Mouse (Mus musculus): ENCODE results near the gene Mblac1. TPM values are rescaled to one million over a fixed set of nuclear protein-coding genes. Genes with fewer than 3 reads are reported as not detected.

Mblac1 gene
- polyA plus RNA-seq, 1 experiment: 1.4 TPM

DNA sequence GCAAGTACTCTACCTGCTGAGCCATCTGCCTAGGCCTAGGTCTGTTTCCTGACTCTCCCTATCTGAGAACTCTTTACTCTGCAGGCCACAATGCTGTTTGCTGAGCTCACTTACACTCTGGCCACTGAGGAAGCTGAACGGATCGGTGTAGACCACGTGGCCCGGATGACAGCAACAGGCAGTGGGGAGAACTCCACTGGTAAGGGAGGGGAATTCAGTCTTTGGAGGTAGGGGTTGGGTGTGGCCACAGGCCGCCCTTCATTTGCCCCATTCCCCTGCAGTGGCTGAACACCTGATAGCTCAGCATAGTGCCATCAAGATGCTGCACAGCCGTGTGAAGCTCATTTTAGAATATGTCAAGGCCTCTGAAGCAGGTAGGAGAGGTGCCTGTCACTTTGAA is 31.1 kb upstream of the Mblac1 start:
- no peak overlapping the region for H3K9ac ChIP-seq (ENCODE audit: low read depth, poor library complexity, severe bottlenecking)
- no peaks in the 10 kb centered on the region for H3K4me1 ChIP-seq (ENCODE audit: control insufficient read depth, insufficient read depth, low read length)
- peak overlapping the region; percentile 64 for H3K27ac ChIP-seq (ENCODE audit: insufficient read depth, low read length)
- TF ChIP-seq POLR2A (IDR thresholded peaks at IDR 0.05; ENCODE audit: insufficient read depth, low read length) (no peak), CTCF (IDR thresholded peaks at IDR 0.05; ENCODE audit: low read depth, low read length) (no peak), EP300 (IDR thresholded peaks at IDR 0.05; ENCODE audit: insufficient read depth, low read depth, low read length) (0 out of 2 replicates have a peak, but pooled peaks have one; percentile 4)
- H3K4me3 ChIP-seq (ENCODE audit: low read depth, low read length): no peak overlapping the region
- H3K27me3 ChIP-seq (ENCODE audit: control insufficient read depth, insufficient read depth, low read length, poor library complexity, severe bottlenecking): no peaks in the 10 kb centered on the region
- H3K36me3 ChIP-seq (ENCODE audit: control insufficient read depth, insufficient read depth, low read length, poor library complexity, severe bottlenecking): peaks cover 51% of the 10 kb centered on the region
- no peaks in the 10 kb centered on the region for H3K9me3 ChIP-seq (replicated peaks; ENCODE audit: control insufficient read depth, insufficient read depth, low read length, poor library complexity, severe bottlenecking)

DNA sequence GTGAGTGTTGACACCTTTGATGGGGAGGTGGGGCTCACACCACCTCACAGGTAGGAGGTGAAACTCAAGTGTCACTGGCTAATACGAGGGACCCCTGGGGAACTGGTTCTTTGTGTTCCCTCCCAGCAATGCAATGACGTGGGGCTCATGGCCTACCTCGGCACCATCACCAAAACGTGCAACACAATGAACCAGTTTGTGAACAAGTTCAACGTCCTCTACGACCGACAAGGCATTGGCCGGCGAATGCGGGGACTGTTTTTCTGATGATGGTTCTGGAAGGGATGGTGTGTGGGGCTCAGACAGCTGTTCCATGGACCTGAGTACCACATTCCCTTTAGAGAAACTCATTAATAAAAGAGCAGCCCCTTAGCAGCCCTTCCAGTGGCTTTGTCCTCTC is 30.5 kb upstream of the Mblac1 start:
- no peak overlapping the region for H3K4me3 ChIP-seq (ENCODE audit: low read depth, low read length)
- peaks cover 56% of the 10 kb centered on the region for H3K36me3 ChIP-seq (ENCODE audit: control insufficient read depth, insufficient read depth, low read length, poor library complexity, severe bottlenecking)
- peak overlapping the region; percentile 64 for H3K27ac ChIP-seq (ENCODE audit: insufficient read depth, low read length)
- H3K9ac ChIP-seq (ENCODE audit: low read depth, poor library complexity, severe bottlenecking): no peak overlapping the region
- peaks cover 2% of the 10 kb centered on the region for H3K4me1 ChIP-seq (ENCODE audit: control insufficient read depth, insufficient read depth, low read length)
- H3K27me3 ChIP-seq (ENCODE audit: control insufficient read depth, insufficient read depth, low read length, poor library complexity, severe bottlenecking): no peaks in the 10 kb centered on the region
- TF ChIP-seq EP300 (IDR thresholded peaks at IDR 0.05; ENCODE audit: insufficient read depth, low read depth, low read length) (no peak), CTCF (IDR thresholded peaks at IDR 0.05; ENCODE audit: low read depth, low read length) (no peak), POLR2A (IDR thresholded peaks at IDR 0.05; ENCODE audit: insufficient read depth, low read length) (no peak)
- H3K9me3 ChIP-seq (replicated peaks; ENCODE audit: control insufficient read depth, insufficient read depth, low read length, poor library complexity, severe bottlenecking): no peaks in the 10 kb centered on the region

DNA sequence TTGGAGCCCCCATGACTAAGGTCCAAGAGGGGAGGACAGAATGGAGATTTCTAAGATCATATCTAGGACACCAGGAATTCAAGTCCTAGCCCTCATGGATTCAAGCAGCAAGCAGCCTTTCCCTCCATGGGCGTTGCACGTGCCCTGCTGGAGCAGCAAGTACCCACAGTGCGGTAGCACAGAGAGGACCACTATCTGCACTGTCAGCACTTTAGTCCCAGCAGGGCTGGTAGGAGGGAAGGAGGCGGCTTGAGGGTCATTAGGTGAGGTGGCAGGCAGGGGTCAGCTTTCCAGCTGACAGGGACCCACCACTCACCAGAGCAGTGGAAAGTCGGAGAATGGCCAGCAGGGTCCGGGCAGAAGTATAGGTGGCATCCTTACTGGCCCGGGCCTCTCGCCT is 28.5 kb upstream of the Mblac1 start:
- no peak for TF ChIP-seq CTCF (IDR thresholded peaks at IDR 0.05; ENCODE audit: low read depth, low read length)
- TF ChIP-seq POLR2A (IDR thresholded peaks at IDR 0.05; ENCODE audit: insufficient read depth, low read length): no peak
- no peak for TF ChIP-seq EP300 (IDR thresholded peaks at IDR 0.05; ENCODE audit: insufficient read depth, low read depth, low read length)
- Histone ChIP-seq H3K27ac (ENCODE audit: insufficient read depth, low read length) (peak overlapping the region; percentile 64), H3K4me1 (ENCODE audit: control insufficient read depth, insufficient read depth, low read length) (peaks cover 2% of the 10 kb centered on the region), H3K9me3 (replicated peaks; ENCODE audit: control insufficient read depth, insufficient read depth, low read length, poor library complexity, severe bottlenecking) (no peaks in the 10 kb centered on the region), H3K4me3 (ENCODE audit: low read depth, low read length) (no peak overlapping the region), H3K27me3 (ENCODE audit: control insufficient read depth, insufficient read depth, low read length, poor library complexity, severe bottlenecking) (no peaks in the 10 kb centered on the region), H3K36me3 (ENCODE audit: control insufficient read depth, insufficient read depth, low read length, poor library complexity, severe bottlenecking) (peaks cover 71% of the 10 kb centered on the region), H3K9ac (ENCODE audit: low read depth, poor library complexity, severe bottlenecking) (no peak overlapping the region)

GRCm38 (mm10) chr5:138170936-138171561 is 23.1 kb upstream of the Mblac1 start:
- Histone ChIP-seq H3K9ac (ENCODE audit: low read depth, poor library complexity, severe bottlenecking) (peak overlapping the region; percentile 94), H3K9me3 (replicated peaks; ENCODE audit: control insufficient read depth, insufficient read depth, low read length, poor library complexity, severe bottlenecking) (no peaks in the 10 kb centered on the region), H3K36me3 (ENCODE audit: control insufficient read depth, insufficient read depth, low read length, poor library complexity, severe bottlenecking) (peaks cover 41% of the 10 kb centered on the region), H3K27ac (ENCODE audit: insufficient read depth, low read length) (peak overlapping the region; percentile 77), H3K27me3 (ENCODE audit: control insufficient read depth, insufficient read depth, low read length, poor library complexity, severe bottlenecking) (no peaks in the 10 kb centered on the region), H3K4me1 (ENCODE audit: control insufficient read depth, insufficient read depth, low read length) (peaks cover 2% of the 10 kb centered on the region), H3K4me3 (ENCODE audit: low read depth, low read length) (peak overlapping the region; percentile 94)
- TF ChIP-seq POLR2A (IDR thresholded peaks at IDR 0.05; ENCODE audit: insufficient read depth, low read length) (no peak), CTCF (IDR thresholded peaks at IDR 0.05; ENCODE audit: low read depth, low read length) (no peak), EP300 (IDR thresholded peaks at IDR 0.05; ENCODE audit: insufficient read depth, low read depth, low read length) (peak; percentile 20; the same call in 1 of the 2 replicates)

GRCm38 (mm10) chr5:138171695-138172491 is 22.2 kb upstream of the Mblac1 start, which contains the start of the genes Ap4m1 and Mcm7:
TSS of gene Ap4m1 (plus strand) at chr5:138172002.
TSS of gene Mcm7 (minus strand) at chr5:138172422.
- Histone ChIP-seq H3K4me3 (ENCODE audit: low read depth, low read length) (peak within 1 kb of the TSS; percentile 94), H3K27me3 (ENCODE audit: control insufficient read depth, insufficient read depth, low read length, poor library complexity, severe bottlenecking) (no peaks in the 10 kb centered on the region), H3K27ac (ENCODE audit: insufficient read depth, low read length) (peak within 1 kb of the TSS; percentile 77), H3K9ac (ENCODE audit: low read depth, poor library complexity, severe bottlenecking) (peak within 1 kb of the TSS; percentile 94), H3K4me1 (ENCODE audit: control insufficient read depth, insufficient read depth, low read length) (peaks cover 2% of the 10 kb centered on the region), H3K36me3 (ENCODE audit: control insufficient read depth, insufficient read depth, low read length, poor library complexity, severe bottlenecking) (peaks cover 32% of the 10 kb centered on the region), H3K9me3 (replicated peaks; ENCODE audit: control insufficient read depth, insufficient read depth, low read length, poor library complexity, severe bottlenecking) (no peaks in the 10 kb centered on the region)
- TF ChIP-seq EP300 (IDR thresholded peaks at IDR 0.05; ENCODE audit: insufficient read depth, low read depth, low read length) (no peak), POLR2A (IDR thresholded peaks at IDR 0.05; ENCODE audit: insufficient read depth, low read length) (peak; percentile 71), CTCF (IDR thresholded peaks at IDR 0.05; ENCODE audit: low read depth, low read length) (no peak)
